Mouse (Mus musculus) hindbrain, embryonic 14.5 days (tissue): ENCODE results near the gene Nop2. TPM values are rescaled to one million over a fixed set of nuclear protein-coding genes. Genes with fewer than 3 reads are reported as not detected.
"Not testable (repeated sequence)": the region's sequence is repeated elsewhere in the genome, so short reads cannot be mapped to it uniquely, and the experiment has no call there.

Source experiments
- ATAC-seq: fragments of 200-750 bp; cut with Nextera tagmentation; 2 replicates; pipeline ENCODE4 v1.8.0; 2017; ENCODE audit warnings: moderate number of reproducible peaks, mild to moderate bottlenecking, moderate TSS enrichment, moderate library complexity; ENCODE audit not compliant: low FRiP score
- DNase-seq: peaks from one replicate; pipeline ENCODE4 v3.0.0-alpha.2; 2015; ENCODE audit warnings: low spot score
- H3K27ac ChIP-seq: fragments of 300-500 bp; sonication (generic); 2 replicates; pipeline ENCODE4 v1.5.1; 2014; ENCODE audit warnings: mild to moderate bottlenecking, moderate library complexity
- H3K27me3 ChIP-seq: fragments of 300-500 bp; sonication (generic); 2 replicates; pipeline ENCODE4 v1.6.1; 2014; ENCODE audit warnings: mild to moderate bottlenecking, low read length, mixed read lengths; ENCODE audit not compliant: control insufficient read depth, insufficient read depth
- H3K36me3 ChIP-seq: fragments of 300-500 bp; sonication (generic); replicated peaks from 2 replicates; pipeline ENCODE4 v1.6.1; 2014; ENCODE audit not compliant: control insufficient read depth, insufficient read depth
- H3K4me1 ChIP-seq: fragments of 300-500 bp; sonication (generic); replicated peaks from 2 replicates; pipeline ENCODE4 v1.6.1; 2014; ENCODE audit warnings: antibody characterized with exemption, low read length, mixed read lengths; ENCODE audit not compliant: control insufficient read depth, insufficient read depth
- H3K4me2 ChIP-seq: fragments of 300-500 bp; sonication (generic); replicated peaks from 2 replicates; pipeline ENCODE4 v1.6.1; 2014; ENCODE audit warnings: mild to moderate bottlenecking, moderate library complexity
- H3K4me3 ChIP-seq: fragments of 300-500 bp; sonication (generic); replicated peaks from 2 replicates; pipeline ENCODE4 v1.5.1; 2014; ENCODE audit warnings: mild to moderate bottlenecking, low read length
- H3K9ac ChIP-seq: fragments of 300-500 bp; sonication (generic); 2 replicates; pipeline ENCODE4 v1.6.1; 2014
- H3K9me3 ChIP-seq: fragments of 300-500 bp; sonication (generic); 2 replicates; pipeline ENCODE4 v1.6.1; 2016; ENCODE audit warnings: low read length; ENCODE audit not compliant: control insufficient read depth
- WGBS: fragments of 180-500 bp; shearing (Covaris S2); extraction: QIAGEN DNeasy Blood & Tissue Kit; methylation state at CpG from one replicate; pipeline ENCODE4 v1.1.7; 2014; 5-methylcytosine and 5-hydroxymethylcytosine counted together
- polyA plus RNA-seq: library from polyadenylated mRNA; unstranded; fragments of >200 nt; fragmentation: Nextera tagmentation; extraction: Ambion mirVana; gene quantifications from 2 replicates; pipeline ENCODE4 v1.2.1, GENCODE M21; 2014

Gene Nop2
- polyA plus RNA-seq, 1 experiment from 2014 or later: 40.3 TPM

DNA sequence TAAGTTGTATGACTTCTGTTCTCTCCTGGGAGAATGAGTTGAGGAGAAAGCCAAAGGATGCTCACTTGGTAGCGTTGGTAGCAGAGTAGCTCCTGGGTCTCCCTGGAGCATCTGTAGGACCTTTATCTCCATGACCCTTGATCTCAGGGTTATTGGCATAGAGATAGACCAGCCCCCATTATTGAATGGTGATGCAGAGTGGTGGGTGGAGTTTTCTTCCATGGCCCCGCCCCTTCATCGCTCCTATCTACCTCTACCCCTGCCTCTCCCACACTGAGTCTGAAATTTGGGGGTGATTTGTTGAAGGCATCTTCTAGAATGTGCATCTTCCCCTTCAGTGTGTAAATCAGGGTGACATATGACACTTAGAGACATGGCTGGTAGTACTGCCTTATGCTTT lies 24.8 kb downstream of the Nop2 start:
- Histone ChIP-seq H3K4me1 (no peaks in the 10 kb centered on the region), H3K4me2 (no peak overlapping the region), H3K27ac (no peak overlapping the region), H3K9ac (no peak overlapping the region), H3K9me3 (no peaks in the 10 kb centered on the region), H3K36me3 (peaks cover 70% of the 10 kb centered on the region), H3K4me3 (no peak overlapping the region), H3K27me3 (no peaks in the 10 kb centered on the region)
- DNase-seq (no peak), ATAC-seq (no peak)
- 74% methylated on average over 3 of the region's 3 CpGs for whole genome bisulfite sequencing

DNA sequence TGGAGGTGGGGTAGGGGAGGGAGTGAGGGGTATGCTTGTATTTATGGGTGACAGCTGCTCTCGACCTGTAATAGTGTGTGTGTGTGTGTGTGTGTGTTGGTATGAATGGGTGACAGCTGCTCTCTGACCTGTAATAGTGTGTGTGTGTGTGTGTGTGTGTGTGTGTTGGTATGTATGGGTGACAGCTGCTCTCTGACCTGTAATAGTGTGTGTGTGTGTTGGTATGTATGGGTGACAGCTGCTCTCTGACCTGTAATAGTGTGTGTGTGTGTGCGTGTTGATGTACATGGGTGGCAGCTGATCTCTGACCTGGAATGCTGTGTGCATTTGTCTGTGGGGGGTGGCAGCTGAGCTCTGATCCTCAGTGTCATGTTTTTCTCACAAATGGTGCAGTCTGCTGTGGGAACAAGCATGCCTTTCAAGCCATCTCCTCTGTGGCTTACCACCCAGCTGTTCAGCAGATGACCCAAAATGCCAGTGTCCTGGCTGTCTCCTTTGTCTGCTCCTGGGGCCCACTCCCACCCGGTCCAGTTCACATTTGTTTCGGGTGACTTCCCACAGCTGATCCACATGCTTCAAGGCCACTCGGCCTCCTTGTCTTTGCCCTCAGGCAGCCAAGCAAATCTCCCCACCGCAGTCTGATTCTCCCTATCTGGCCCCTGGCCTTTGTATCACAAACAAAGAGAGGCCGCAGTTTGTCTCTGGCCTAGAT lies 25.4 kb downstream of the Nop2 start:
- peaks cover 69% of the 10 kb centered on the region for H3K36me3 ChIP-seq
- 14% methylated on average over 7 of the region's 7 CpGs for WGBS
- no peak for DNase-seq

DNA sequence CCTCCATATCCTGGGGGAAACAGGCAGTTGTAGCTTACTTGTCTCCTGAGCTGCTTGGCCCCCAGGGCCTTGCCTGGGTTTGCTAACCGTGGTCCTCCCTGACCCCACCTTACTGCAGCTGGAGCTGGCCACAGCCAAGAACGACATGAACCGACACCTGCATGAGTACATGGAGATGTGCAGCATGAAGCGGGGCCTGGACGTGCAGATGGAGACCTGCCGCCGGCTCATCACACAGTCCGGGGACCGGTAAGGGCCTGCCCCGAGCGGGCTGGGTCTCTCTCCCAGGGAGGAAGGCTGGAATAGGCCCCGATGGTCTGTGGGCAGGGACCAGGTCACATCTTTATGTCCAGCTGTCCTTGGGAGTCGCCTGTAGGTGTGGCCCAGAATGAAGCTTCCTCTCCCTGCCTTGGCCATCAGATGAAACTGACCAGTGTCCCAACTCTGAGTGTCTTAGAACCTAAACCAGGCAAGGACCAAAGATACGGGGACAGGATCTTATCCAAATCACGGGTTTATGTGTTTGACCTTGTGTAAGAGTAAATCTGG lies 27.3 kb downstream of the Nop2 start:
- H3K27me3 ChIP-seq: no peaks in the 10 kb centered on the region
- H3K4me1 ChIP-seq: peaks cover 8% of the 10 kb centered on the region; the same call in 1 of the 2 replicates
- H3K9me3 ChIP-seq: no peaks in the 10 kb centered on the region
- WGBS: 86% methylated on average over 15 of the region's 15 CpGs
- H3K4me3 ChIP-seq: no peak overlapping the region
- ATAC-seq: no peak
- no peak for DNase-seq
- H3K4me2 ChIP-seq: no peak overlapping the region
- H3K27ac ChIP-seq: no peak overlapping the region
- no peak overlapping the region for H3K9ac ChIP-seq
- peaks cover 64% of the 10 kb centered on the region for H3K36me3 ChIP-seq

More for the DNA sequence above, 25.4 kb downstream of the Nop2 start:
- Histone ChIP-seq H3K4me3 (no peak overlapping the region), H3K4me1 (no peaks in the 10 kb centered on the region), H3K27ac (peak overlapping the region; percentile 43; the same call in 1 of the 2 replicates), H3K27me3 (no peaks in the 10 kb centered on the region), H3K4me2 (no peak overlapping the region), H3K9ac (no peak overlapping the region), H3K9me3 (no peaks in the 10 kb centered on the region)
- ATAC-seq: no peak

- H3K27me3 ChIP-seq: no peaks in the 10 kb centered on the region
- H3K4me3 ChIP-seq: no peak overlapping the region
- DNase-seq: no peak
- H3K27ac ChIP-seq: no peak overlapping the region
- no peak overlapping the region for H3K4me2 ChIP-seq
- no peaks in the 10 kb centered on the region for H3K9me3 ChIP-seq
- H3K9ac ChIP-seq: no peak overlapping the region
- peaks cover 13% of the 10 kb centered on the region; the same call in 1 of the 2 replicates for H3K4me1 ChIP-seq
- H3K36me3 ChIP-seq: peaks cover 64% of the 10 kb centered on the region
- 88% methylated on average over 7 of the region's 7 CpGs for WGBS
- ATAC-seq: no peak
Measured at GRCm38 (mm10) chr6:125159773-125160557, 28.3 kb downstream of the Nop2 start.

- WGBS: 50% methylated on average over 10 of the region's 10 CpGs
- Histone ChIP-seq H3K27ac (no peak overlapping the region), H3K4me2 (no peak overlapping the region), H3K36me3 (peaks cover 59% of the 10 kb centered on the region), H3K4me3 (no peak overlapping the region), H3K9me3 (no peaks in the 10 kb centered on the region), H3K27me3 (no peaks in the 10 kb centered on the region), H3K9ac (no peak overlapping the region), H3K4me1 (peaks cover 13% of the 10 kb centered on the region; the same call in 1 of the 2 replicates)
- DNase-seq (no peak), ATAC-seq (no peak)
Measured at GRCm38 (mm10) chr6:125160558-125160853, 28.8 kb downstream of the Nop2 start.

- 21% methylated on average over 22 of the region's 22 CpGs for WGBS
- H3K9ac ChIP-seq: no peak overlapping the region
- H3K4me3 ChIP-seq: no peak overlapping the region
- peaks cover 54% of the 10 kb centered on the region for H3K36me3 ChIP-seq
- H3K27me3 ChIP-seq: no peaks in the 10 kb centered on the region
- no peak overlapping the region for H3K27ac ChIP-seq
- H3K4me2 ChIP-seq: no peak overlapping the region
- DNase-seq (no peak), ATAC-seq (no peak)
- peaks cover 17% of the 10 kb centered on the region for H3K4me1 ChIP-seq
- no peaks in the 10 kb centered on the region for H3K9me3 ChIP-seq
Measured at GRCm38 (mm10) chr6:125160854-125161760, 29.4 kb downstream of the Nop2 start.

GRCm38 (mm10) chr6:125161971-125162370 lies 30.3 kb downstream of the Nop2 start:
- WGBS: 10% methylated on average over 3 of the region's 5 CpGs
- DNase-seq: peak; percentile 74
- H3K36me3 ChIP-seq: peaks cover 53% of the 10 kb centered on the region
- not testable (repeated sequence) for H3K4me2 ChIP-seq, H3K4me3 ChIP-seq, H3K27ac ChIP-seq, H3K27me3 ChIP-seq, H3K9me3 ChIP-seq, H3K9ac ChIP-seq, ATAC-seq
- peaks cover 25% of the 10 kb centered on the region for H3K4me1 ChIP-seq

DNA sequence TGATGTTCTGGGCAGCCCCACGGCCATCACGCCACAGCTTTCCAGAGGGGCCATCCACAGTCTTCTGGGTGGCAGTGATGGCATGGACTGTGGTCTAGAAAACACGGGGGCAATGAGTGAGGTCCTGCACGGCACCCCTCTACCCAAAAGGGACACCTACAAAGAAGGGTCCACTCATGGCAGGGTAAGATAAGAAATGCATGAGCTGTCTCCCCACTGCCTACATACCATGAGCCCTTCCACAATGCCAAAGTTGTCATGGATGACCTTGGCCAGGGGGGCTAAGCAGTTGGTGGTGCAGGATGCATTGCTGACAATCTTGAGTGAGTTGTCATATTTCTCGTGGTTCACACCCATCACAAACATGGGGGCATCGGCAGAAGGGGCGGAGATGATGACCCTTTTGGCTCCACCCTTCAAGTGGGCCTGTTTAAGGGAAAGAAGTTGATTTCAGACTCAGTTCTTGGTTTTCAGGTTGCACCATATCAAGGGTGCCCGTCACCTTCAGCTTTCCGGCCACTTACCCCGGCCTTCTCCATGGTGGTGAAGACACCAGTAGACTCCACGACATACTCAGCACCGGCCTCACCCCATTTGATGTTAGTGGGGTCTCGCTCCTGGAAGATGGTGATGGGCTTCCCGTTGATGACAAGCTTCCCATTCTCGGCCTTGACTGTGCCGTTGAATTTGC lies 31.1 kb downstream of the Nop2 start:
- H3K9ac ChIP-seq, H3K27me3 ChIP-seq, H3K4me3 ChIP-seq, H3K9me3 ChIP-seq, H3K27ac ChIP-seq, H3K4me2 ChIP-seq, DNase-seq, ATAC-seq: not testable (repeated sequence)
- peaks cover 33% of the 10 kb centered on the region for H3K4me1 ChIP-seq
- 82% methylated on average over 11 of the region's 16 CpGs for WGBS
- peaks cover 51% of the 10 kb centered on the region for H3K36me3 ChIP-seq
